In the genomic region with DNA sequence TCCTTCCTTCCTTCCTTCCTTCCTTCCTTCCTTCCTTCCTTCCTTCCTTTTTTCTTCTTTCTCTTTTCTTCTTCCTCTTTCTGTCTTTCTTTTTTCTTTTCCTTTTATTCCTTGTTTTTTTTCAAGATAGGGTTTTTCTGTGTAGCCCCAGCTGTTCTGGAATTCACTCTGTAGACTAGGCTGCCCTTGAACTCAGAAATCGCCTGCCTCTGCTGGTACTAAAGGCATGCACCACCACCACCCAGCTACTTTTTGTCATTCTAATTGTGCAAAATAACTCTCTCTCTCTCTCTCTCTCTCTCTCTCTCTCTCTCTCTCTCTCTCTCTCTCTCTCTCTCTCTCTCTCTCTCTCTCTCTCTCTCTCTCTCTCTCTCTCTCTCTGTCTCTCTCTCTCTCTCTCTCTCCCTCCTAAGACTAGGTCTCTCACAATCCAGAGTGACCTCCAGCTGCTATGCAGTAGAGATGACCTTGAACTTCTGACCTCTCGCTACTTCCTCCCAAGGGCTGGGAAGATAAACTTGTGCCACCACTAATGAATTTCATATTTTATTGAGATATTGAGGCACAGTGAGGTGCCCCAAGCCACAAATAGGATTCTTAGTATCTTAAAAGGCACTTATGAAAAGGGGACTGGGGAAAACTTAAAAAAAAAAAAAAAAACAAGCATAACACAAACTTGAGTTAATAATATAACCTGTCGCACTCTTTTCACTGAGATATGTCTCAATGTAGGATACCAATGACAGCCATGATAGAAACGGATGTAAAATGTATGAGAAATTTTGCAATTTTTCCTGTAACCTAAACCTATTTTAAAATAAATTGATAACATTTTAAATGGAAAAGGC, we compare ENCODE assay signal across 8 mouse cellular contexts. TPM values are rescaled to one million over a fixed set of nuclear protein-coding genes. Genes with fewer than 3 reads are reported as not detected.
DNase-seq lines count a peak whose midpoint lies in the region; ATAC-seq lines count a peak whose summit lies in the region.

No protein-coding gene starts in this region.

- 0 out of 2 replicates have a peak overlapping the region, but pooled peaks have one; percentile 67 for H3K4me3 ChIP-seq in forebrain, embryonic 13.5 days
- H3K4me3 ChIP-seq in liver, embryonic 16.5 days (ENCODE audit: low read depth, low read length) = peak overlapping the region; percentile 92

- no peaks in the 10 kb centered on the region for H3K36me3 ChIP-seq in forebrain, embryonic 13.5 days (ENCODE audit: poor library complexity, severe bottlenecking)
- H3K36me3 ChIP-seq in liver, embryonic 16.5 days (ENCODE audit: control insufficient read depth, insufficient read depth) = no peaks in the 10 kb centered on the region

- 59% methylated on average over 4 of the region's 4 CpGs for WGBS in forebrain, embryonic 13.5 days
- 49% methylated on average over 4 of the region's 4 CpGs for WGBS in liver, embryonic 16.5 days (ENCODE audit: insufficient replicate concordance)

- DNase-seq in embryo, embryonic 10 days (ENCODE audit: low spot score) = peak; percentile 22
- DNase-seq in embryo, embryonic 10.5 days (ENCODE audit: low spot score) = no peak
- DNase-seq in 416B (ENCODE audit: low read depth) (peak; percentile 66), MN1 (ENCODE audit: low spot score) (no peak)
- no peak for DNase-seq in frontal cortex, postnatal 14 days (ENCODE audit: low spot score in 2 of 2)
- DNase-seq in layer of hippocampus, postnatal 36 days = no peak

- no peaks in the 10 kb centered on the region for H3K9me3 ChIP-seq in forebrain, embryonic 13.5 days (replicated peaks)
- H3K9me3 ChIP-seq in liver, embryonic 16.5 days (replicated peaks; ENCODE audit: control insufficient read depth, low read length) = no peaks in the 10 kb centered on the region

- H3K4me1 ChIP-seq in forebrain, embryonic 13.5 days = peaks cover 12% of the 10 kb centered on the region
- peaks cover 41% of the 10 kb centered on the region for H3K4me1 ChIP-seq in liver, embryonic 16.5 days (ENCODE audit: control insufficient read depth, low read depth, low read length)

- H3K9ac ChIP-seq in forebrain, embryonic 13.5 days = no peak overlapping the region
- peak overlapping the region; percentile 19 for H3K9ac ChIP-seq in liver, embryonic 16.5 days (ENCODE audit: low read depth, low read length)

- peak overlapping the region; percentile 65 for H3K4me2 ChIP-seq in forebrain, embryonic 13.5 days
- H3K4me2 ChIP-seq in liver, embryonic 16.5 days (ENCODE audit: low read depth, low read length) = peak overlapping the region; percentile 87

- H3K27me3 ChIP-seq in forebrain, embryonic 13.5 days = no peaks in the 10 kb centered on the region
- H3K27me3 ChIP-seq in liver, embryonic 16.5 days (ENCODE audit: control insufficient read depth, insufficient read depth, low read depth, low read length) = no peaks in the 10 kb centered on the region

- no peak overlapping the region for H3K27ac ChIP-seq in forebrain, embryonic 13.5 days
- H3K27ac ChIP-seq in liver, embryonic 16.5 days (ENCODE audit: low read length) = peak overlapping the region; percentile 39; the same call in 1 of the 2 replicates

- no peak for ATAC-seq in forebrain, embryonic 13.5 days
- ATAC-seq in liver, embryonic 16.5 days (ENCODE audit: low read depth) = no peak

RNA-seq across cellular contexts. Expression of a gene that starts 7.4 kb away (rescaled TPM):
- 134 and 136 TPM in 2 replicates for polyA plus RNA-seq in forebrain, embryonic 13.5 days (2015; fragmentation: Nextera tagmentation; extraction: Ambion mirVana)
- polyA plus RNA-seq in liver, embryonic 16.5 days (2015; fragmentation: Nextera tagmentation; extraction: Ambion mirVana) = 51.9 and 61.2 TPM in 2 replicates
- 10 to 100 TPM; 47.3 to 49.8 TPM for total RNA-seq in layer of hippocampus, postnatal 36 days (2021)

RNA-seq across cellular contexts. Expression of a gene that starts 7.6 kb away (rescaled TPM):
- 21.7 and 27.1 TPM in 2 replicates for polyA plus RNA-seq in forebrain, embryonic 13.5 days (2015; fragmentation: Nextera tagmentation; extraction: Ambion mirVana)
- polyA plus RNA-seq in liver, embryonic 16.5 days (2015; fragmentation: Nextera tagmentation; extraction: Ambion mirVana) = 21.9 and 22.8 TPM in 2 replicates
- total RNA-seq in layer of hippocampus, postnatal 36 days (2021) = 10 to 100 TPM; 41.3 to 42.0 TPM

RNA-seq across cellular contexts. Expression of a gene that starts 57.3 kb away (rescaled TPM):
- polyA plus RNA-seq in forebrain, embryonic 13.5 days (2015; fragmentation: Nextera tagmentation; extraction: Ambion mirVana) = 74.2 and 81.4 TPM in 2 replicates
- 30.1 and 30.7 TPM in 2 replicates for polyA plus RNA-seq in liver, embryonic 16.5 days (2015; fragmentation: Nextera tagmentation; extraction: Ambion mirVana)
- total RNA-seq in layer of hippocampus, postnatal 36 days (2021) = 10 to 100 TPM; 41.1 to 51.9 TPM

RNA-seq across cellular contexts. Expression of a gene that starts 58.0 kb away (rescaled TPM):
- 64.5 and 70.8 TPM in 2 replicates for polyA plus RNA-seq in forebrain, embryonic 13.5 days (2015; fragmentation: Nextera tagmentation; extraction: Ambion mirVana)
- polyA plus RNA-seq in liver, embryonic 16.5 days (2015; fragmentation: Nextera tagmentation; extraction: Ambion mirVana) = 83.7 and 84.5 TPM in 2 replicates
- 100 to 1,000 TPM; 109 to 114 TPM for total RNA-seq in layer of hippocampus, postnatal 36 days (2021)

Comparison
In these comparisons a context has a peak if more than half of its experiments do, and no peak if none do; other contexts are left out.
1. DNase-seq: peak in embryo, embryonic 10 days (single experiment) and 416B (single experiment); none in embryo, embryonic 10.5 days (single experiment), frontal cortex, postnatal 14 days (0 of 2), layer of hippocampus, postnatal 36 days (0 of 2) and MN1 (single experiment).